Mouse (Mus musculus) CH12.LX (cell line): ENCODE data around the gene Apobec3.

ENCODE experiments used
- CTCF ChIP-seq, 2 experiments: IDR thresholded peaks in 1 of 2; conservative IDR thresholded peaks in 1 of 2; 2 replicates each; pipeline ENCODE4 v1.5.1; 2011 to 2012; ENCODE audit warnings: low read depth in 2 of 2, low read length in 2 of 2, improper control_type of control experiment in 1 of 2, inconsistent platforms in 1 of 2, mild to moderate bottlenecking in 1 of 2, moderate library complexity in 1 of 2
- ELF1 ChIP-seq: IDR thresholded peaks from 2 replicates; pipeline ENCODE4 v1.6.1; 2014; ENCODE audit warnings: low read depth, mild to moderate bottlenecking, inconsistent platforms, low read length, improper control_type of control experiment
- EP300 ChIP-seq: IDR thresholded peaks from 2 replicates; pipeline ENCODE4 v1.6.1; 2011; ENCODE audit warnings: low read length, improper control_type of control experiment
- JUND ChIP-seq: conservative IDR thresholded peaks from 2 replicates; pipeline ENCODE4 v1.6.1; 2011; ENCODE audit warnings: low read depth, low read length, improper control_type of control experiment
- MEF2A ChIP-seq: IDR thresholded peaks from 2 replicates; pipeline ENCODE4 v1.6.1; 2014; ENCODE audit warnings: low read depth, mild to moderate bottlenecking, inconsistent platforms, low read length, improper control_type of control experiment, borderline replicate concordance
- MXI1 ChIP-seq: IDR thresholded peaks from 2 replicates; pipeline ENCODE4 v1.6.1; 2011; ENCODE audit warnings: mild to moderate bottlenecking, low read depth, low read length, improper control_type of control experiment
- MYC ChIP-seq: IDR thresholded peaks from 2 replicates; pipeline ENCODE4 v1.6.1; 2011; ENCODE audit warnings: low read depth, mild to moderate bottlenecking, improper control_type of control experiment, low read length
- POLR2A ChIP-seq: IDR thresholded peaks from 2 replicates; pipeline ENCODE4 v1.6.1; 2011; ENCODE audit warnings: low read depth, mild to moderate bottlenecking, improper control_type of control experiment, low read length
- RAD21 ChIP-seq: IDR thresholded peaks from 2 replicates; pipeline ENCODE4 v1.6.1; 2011; ENCODE audit warnings: low read depth, mild to moderate bottlenecking, low read length, improper control_type of control experiment, moderate library complexity
- UBTF ChIP-seq: IDR thresholded peaks from 2 replicates; pipeline ENCODE4 v1.6.1; 2012; ENCODE audit warnings: low read depth, mild to moderate bottlenecking, inconsistent platforms, low read length, improper control_type of control experiment, moderate library complexity
- USF1 ChIP-seq: IDR thresholded peaks from 2 replicates; pipeline ENCODE4 v1.6.1; 2014; ENCODE audit warnings: low read depth, mild to moderate bottlenecking, inconsistent platforms, low read length, improper control_type of control experiment
- ZNF384 ChIP-seq: IDR thresholded peaks from 2 replicates; pipeline ENCODE4 v1.6.1; 2012; ENCODE audit warnings: low read depth, low read length, improper control_type of control experiment, inconsistent platforms

- TF ChIP-seq EP300: no peak
- TF ChIP-seq CTCF (conservative IDR thresholded peaks at IDR 0.05 in 1 of 2, IDR thresholded peaks at IDR 0.05 in 1 of 2; ENCODE audit: low read depth in 2 of 2, low read length in 2 of 2): no peak
- TF ChIP-seq RAD21: no peak
- no peak for TF ChIP-seq MXI1
- TF ChIP-seq JUND: no peak
- TF ChIP-seq UBTF: no peak
- no peak for TF ChIP-seq MYC
- no peak for TF ChIP-seq POLR2A
- TF ChIP-seq ZNF384: no peak
- no peak for TF ChIP-seq USF1
- no peak for TF ChIP-seq ELF1
- TF ChIP-seq MEF2A: no peak
These were observed 4.7 kb downstream of the Apobec3 start for GRCm38 (mm10) chr15:79896080-79896725.
